Mouse (Mus musculus): Measurements from ENCODE around the gene Utrn. TPM values are rescaled to one million over a fixed set of nuclear protein-coding genes. Genes with fewer than 3 reads are reported as not detected.

Utrn gene
- total and polyA plus RNA-seq, 3 experiments: 0.31 to 1.1 (median 0.67) TPM

- Histone ChIP-seq H3K9me3 (replicated peaks; ENCODE audit: low read length) (no peaks in the 10 kb centered on the region), H3K27me3 (replicated peaks) (no peaks in the 10 kb centered on the region), H3K36me3 (replicated peaks in 1 of 2; ENCODE audit: control insufficient read depth in 1 of 2, insufficient read depth in 1 of 2, low read length in 1 of 2) (no peaks in the 10 kb centered on the region), H3K4me2 (ENCODE audit: insufficient read depth, low read depth, poor library complexity, severe bottlenecking) (no peak overlapping the region), H3K4me1 (ENCODE audit: control insufficient read depth in 1 of 2, insufficient read depth in 2 of 2) (peaks cover 0 to 10% of the 10 kb centered on the region in 2 experiments; a peak in 1 of 4 replicates), H3K27ac (ENCODE audit: insufficient read depth, low read depth) (no peak overlapping the region), H3K79me2 (replicated peaks; ENCODE audit: control insufficient read depth, extremely low read depth, insufficient read depth, poor library complexity, severe bottlenecking) (no peaks in the 10 kb centered on the region), H3K9ac (ENCODE audit: insufficient read depth, low read depth) (no peak overlapping the region), H3K4me3 (replicated peaks in 1 of 3; ENCODE audit: low read depth in 2 of 3, low read length in 2 of 3, poor library complexity in 1 of 3) (no peak overlapping the region)
- TF ChIP-seq USF1 (IDR thresholded peaks at IDR 0.05; ENCODE audit: low read depth, low read length) (no peak), HCFC1 (IDR thresholded peaks at IDR 0.05; ENCODE audit: low read depth, low read length) (no peak), RAD21 (IDR thresholded peaks at IDR 0.05; ENCODE audit: low read depth, low read length) (no peak), TCF12 (IDR thresholded peaks at IDR 0.05; ENCODE audit: low read depth, low read length) (no peak), CTCF (conservative IDR thresholded peaks at IDR 0.05 in 1 of 2, IDR thresholded peaks at IDR 0.05 in 1 of 2; ENCODE audit: low read depth in 2 of 2, low read length in 2 of 2) (no peak), SMC3 (IDR thresholded peaks at IDR 0.05; ENCODE audit: low read depth, low read length) (no peak), UBTF (IDR thresholded peaks at IDR 0.05; ENCODE audit: low read depth, low read length) (no peak), RCOR1 (conservative IDR thresholded peaks at IDR 0.05; ENCODE audit: low read depth, low read length) (no peak)
- DNase-seq (ENCODE audit: extremely low read depth): no peak
- dilution Hi-C loops (cut with MboI; ENCODE audit: extremely low pct_ligation_motif_present, extremely low pct_unique_long_range_greater_than_20kb, low sequenced_read_pairs): no loop called here
- in situ Hi-C loops (cut with MboI; ENCODE audit: low pct_ligation_motif_present, low pct_unique_long_range_greater_than_20kb, low sequenced_read_pairs): no loop called here
Measured at GRCm38 (mm10) chr10:12795796-12796509, 73.2 kb downstream of the Utrn start.

DNA sequence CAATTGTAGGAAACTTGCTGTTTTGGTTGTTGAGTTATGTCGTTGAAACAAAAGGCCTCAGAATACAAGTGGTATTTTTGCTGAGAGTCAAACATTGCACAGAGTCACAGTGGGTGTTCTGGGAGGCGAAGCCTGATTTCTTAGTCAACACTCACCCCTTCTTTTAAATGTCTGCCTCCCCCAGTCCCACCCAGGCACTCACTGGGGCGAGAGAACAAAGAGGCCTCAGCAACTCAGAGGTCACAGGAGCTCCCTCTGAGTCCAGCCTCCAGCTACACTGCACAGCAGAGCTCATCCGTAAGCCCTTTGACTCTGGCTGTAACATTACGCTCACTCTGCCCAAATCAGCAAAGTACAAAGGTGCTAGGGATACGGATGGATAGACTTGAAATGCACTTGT lies 77.1 kb downstream of the Utrn start:
- Histone ChIP-seq H3K27ac (ENCODE audit: insufficient read depth, low read depth) (no peak overlapping the region), H3K79me2 (replicated peaks; ENCODE audit: control insufficient read depth, extremely low read depth, insufficient read depth, poor library complexity, severe bottlenecking) (no peaks in the 10 kb centered on the region), H3K9ac (ENCODE audit: insufficient read depth, low read depth) (no peak overlapping the region), H3K27me3 (replicated peaks) (no peaks in the 10 kb centered on the region), H3K4me2 (ENCODE audit: insufficient read depth, low read depth, poor library complexity, severe bottlenecking) (no peak overlapping the region), H3K4me3 (replicated peaks in 1 of 3; ENCODE audit: low read depth in 2 of 3, low read length in 2 of 3, poor library complexity in 1 of 3) (no peak overlapping the region), H3K9me3 (replicated peaks; ENCODE audit: low read length) (no peaks in the 10 kb centered on the region), H3K4me1 (ENCODE audit: control insufficient read depth in 1 of 2, insufficient read depth in 2 of 2) (0 out of 4 replicates have a peak, but pooled peaks cover 0 to 3% of the 10 kb centered on the region in 2 experiments), H3K36me3 (replicated peaks in 1 of 2; ENCODE audit: control insufficient read depth in 1 of 2, insufficient read depth in 1 of 2, low read length in 1 of 2) (no peaks in the 10 kb centered on the region)
- dilution Hi-C loops (cut with MboI; ENCODE audit: extremely low pct_ligation_motif_present, extremely low pct_unique_long_range_greater_than_20kb, low sequenced_read_pairs) (no loop called here), in situ Hi-C loops (cut with MboI; ENCODE audit: low pct_ligation_motif_present, low pct_unique_long_range_greater_than_20kb, low sequenced_read_pairs) (no loop called here)
- DNase-seq (ENCODE audit: extremely low read depth): no peak
- no peak for TF ChIP-seq MAFK (IDR thresholded peaks at IDR 0.05; ENCODE audit: insufficient replicate concordance, low read length)

DNA sequence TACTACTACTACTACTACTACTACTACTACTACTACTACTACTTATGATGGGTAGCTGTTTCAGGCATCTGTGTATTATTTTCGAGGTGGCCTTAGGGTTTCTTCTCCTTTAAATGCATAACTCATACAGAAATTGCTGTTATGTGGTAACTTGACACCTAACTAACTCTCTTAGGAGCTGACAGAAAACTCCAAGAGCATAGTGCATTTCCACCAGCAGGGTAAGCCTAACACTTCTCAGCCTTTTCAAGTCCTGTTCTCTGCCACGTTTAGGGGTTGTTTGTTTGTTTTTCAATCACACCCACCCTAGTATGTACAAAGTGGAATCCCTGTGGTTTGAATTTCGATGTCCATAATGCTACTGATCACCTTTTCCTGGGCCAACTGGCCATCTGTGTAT lies 78.3 kb downstream of the Utrn start:
- H3K4me1 ChIP-seq (ENCODE audit: control insufficient read depth in 1 of 2, insufficient read depth in 2 of 2): 0 out of 4 replicates have a peak, but pooled peaks cover 0 to 3% of the 10 kb centered on the region in 2 experiments
- H3K79me2 ChIP-seq (replicated peaks; ENCODE audit: control insufficient read depth, extremely low read depth, insufficient read depth, poor library complexity, severe bottlenecking): no peaks in the 10 kb centered on the region
- in situ Hi-C loops (cut with MboI; ENCODE audit: low pct_ligation_motif_present, low pct_unique_long_range_greater_than_20kb, low sequenced_read_pairs): no loop called here
- no peaks in the 10 kb centered on the region for H3K27me3 ChIP-seq (replicated peaks)
- no peak overlapping the region for H3K4me2 ChIP-seq (ENCODE audit: insufficient read depth, low read depth, poor library complexity, severe bottlenecking)
- dilution Hi-C loops (cut with MboI; ENCODE audit: extremely low pct_ligation_motif_present, extremely low pct_unique_long_range_greater_than_20kb, low sequenced_read_pairs): no loop called here
- no peaks in the 10 kb centered on the region for H3K36me3 ChIP-seq (replicated peaks in 1 of 2; ENCODE audit: control insufficient read depth in 1 of 2, insufficient read depth in 1 of 2, low read length in 1 of 2)
- no peak for DNase-seq (ENCODE audit: extremely low read depth)
- no peak overlapping the region for H3K4me3 ChIP-seq (replicated peaks in 1 of 3; ENCODE audit: low read depth in 2 of 3, low read length in 2 of 3, poor library complexity in 1 of 3)
- H3K9ac ChIP-seq (ENCODE audit: insufficient read depth, low read depth): no peak overlapping the region
- H3K9me3 ChIP-seq (replicated peaks; ENCODE audit: low read length): no peaks in the 10 kb centered on the region
- H3K27ac ChIP-seq (ENCODE audit: insufficient read depth, low read depth): no peak overlapping the region
- no peak for TF ChIP-seq CTCF (conservative IDR thresholded peaks at IDR 0.05 in 1 of 2, IDR thresholded peaks at IDR 0.05 in 1 of 2; ENCODE audit: low read depth in 2 of 2, low read length in 2 of 2)
- TF ChIP-seq USF2 (conservative IDR thresholded peaks at IDR 0.05; ENCODE audit: low read depth, low read length): no peak
- no peak for TF ChIP-seq ETS1 (conservative IDR thresholded peaks at IDR 0.05; ENCODE audit: low read depth, low read length)
- no peak for TF ChIP-seq GABPA (IDR thresholded peaks at IDR 0.05; ENCODE audit: insufficient replicate concordance, low read depth, low read length)
- TF ChIP-seq ZMIZ1 (IDR thresholded peaks at IDR 0.05; ENCODE audit: low read depth, low read length): no peak
- TF ChIP-seq MXI1 (IDR thresholded peaks at IDR 0.05; ENCODE audit: low read depth, low read length): no peak
- TF ChIP-seq JUN (IDR thresholded peaks at IDR 0.05; ENCODE audit: insufficient read depth, low read depth, low read length): no peak
- TF ChIP-seq KAT2A (IDR thresholded peaks at IDR 0.05; ENCODE audit: insufficient replicate concordance, low read length): no peak
- no peak for TF ChIP-seq MYC (IDR thresholded peaks at IDR 0.05; ENCODE audit: low read depth, low read length)
- no peak for TF ChIP-seq NRF1 (IDR thresholded peaks at IDR 0.05; ENCODE audit: low read depth, low read length)
- TF ChIP-seq ZNF384 (IDR thresholded peaks at IDR 0.05; ENCODE audit: low read depth, low read length): no peak
- TF ChIP-seq BHLHE40 (IDR thresholded peaks at IDR 0.05; ENCODE audit: low read depth, low read length): no peak
- no peak for TF ChIP-seq JUND (conservative IDR thresholded peaks at IDR 0.05; ENCODE audit: low read depth, low read length)
- TF ChIP-seq CHD1 (IDR thresholded peaks at IDR 0.05; ENCODE audit: low read depth, low read length): no peak
- TF ChIP-seq PAX5 (IDR thresholded peaks at IDR 0.05; ENCODE audit: low read length): no peak
- no peak for TF ChIP-seq UBTF (IDR thresholded peaks at IDR 0.05; ENCODE audit: low read depth, low read length)
- TF ChIP-seq SMC3 (IDR thresholded peaks at IDR 0.05; ENCODE audit: low read depth, low read length): no peak
- TF ChIP-seq ELF1 (IDR thresholded peaks at IDR 0.05; ENCODE audit: low read depth, low read length): no peak
